Mouse (Mus musculus) kidney, embryonic 16.5 days (tissue): ENCODE results near the gene Plppr5. TPM values are rescaled to one million over a fixed set of nuclear protein-coding genes. Genes with fewer than 3 reads are reported as not detected.

Source experiments
- ATAC-seq: fragments of 200-750 bp; cut with Nextera tagmentation; 2 replicates; pipeline ENCODE4 v1.8.0; 2017; ENCODE audit warnings: moderate TSS enrichment; ENCODE audit not compliant: low FRiP score, low TSS enrichment
- H3K27ac ChIP-seq: fragments of 300-500 bp; sonication (generic); 2 replicates; pipeline ENCODE4 v1.5.1; 2014; ENCODE audit warnings: low read length
- H3K27me3 ChIP-seq: fragments of 300-500 bp; sonication (generic); 2 replicates; pipeline ENCODE4 v1.6.1; 2014; ENCODE audit warnings: low read length, control low read depth, mixed read lengths; ENCODE audit not compliant: insufficient read depth
- H3K36me3 ChIP-seq: fragments of 300-500 bp; sonication (generic); 2 replicates; pipeline ENCODE4 v1.6.1; 2014; ENCODE audit warnings: low read length, control low read depth, mixed read lengths; ENCODE audit not compliant: insufficient read depth
- H3K4me1 ChIP-seq: fragments of 300-500 bp; sonication (generic); 2 replicates; pipeline ENCODE4 v1.6.1; 2014; ENCODE audit warnings: low read length, control low read depth, mixed read lengths; ENCODE audit not compliant: insufficient read depth
- H3K4me2 ChIP-seq: fragments of 300-500 bp; sonication (generic); replicated peaks from 2 replicates; pipeline ENCODE4 v1.6.1; 2014; ENCODE audit warnings: low read depth, low read length
- H3K4me3 ChIP-seq: fragments of 300-500 bp; sonication (generic); 2 replicates; pipeline ENCODE4 v1.5.1; 2014; ENCODE audit warnings: mild to moderate bottlenecking, low read length
- H3K9ac ChIP-seq: fragments of 300-500 bp; sonication (generic); replicated peaks from 2 replicates; pipeline ENCODE4 v1.6.1; 2014; ENCODE audit warnings: low read length
- H3K9me3 ChIP-seq: fragments of 300-500 bp; sonication (generic); 2 replicates; pipeline ENCODE4 v1.6.1; 2016; ENCODE audit warnings: low read length, control low read depth
- WGBS: fragments of 180-500 bp; shearing (Covaris S2); extraction: QIAGEN DNeasy Blood & Tissue Kit; methylation state at CpG from one replicate; pipeline ENCODE4 v1.1.7; 2014; 5-methylcytosine and 5-hydroxymethylcytosine counted together
- polyA plus RNA-seq: library from polyadenylated mRNA; unstranded; fragments of >200 nt; fragmentation: Nextera tagmentation; extraction: Ambion mirVana; gene quantifications from 2 replicates; pipeline ENCODE4 v1.2.1, GENCODE M21; 2015

Gene Plppr5
- polyA plus RNA-seq, 1 experiment from 2014 or later: 0.20 TPM

- ATAC-seq: no peak
Observed at GRCm38 (mm10) chr3:117686036-117686435, 111.4 kb downstream of the Plppr5 start.

GRCm38 (mm10) chr3:117686648-117687047 is 112.0 kb downstream of the Plppr5 start:
- Histone ChIP-seq H3K9ac (no peak overlapping the region), H3K9me3 (no peaks in the 10 kb centered on the region), H3K36me3 (no peaks in the 10 kb centered on the region), H3K4me1 (no peaks in the 10 kb centered on the region), H3K27ac (no peak overlapping the region), H3K4me2 (no peak overlapping the region), H3K4me3 (no peak overlapping the region), H3K27me3 (no peaks in the 10 kb centered on the region)
- WGBS: 83% methylated on average over 7 of the region's 7 CpGs
- ATAC-seq: no peak

More at GRCm38 (mm10) chr3:117686036-117686435, 111.4 kb downstream of the Plppr5 start:
- H3K36me3 ChIP-seq: no peaks in the 10 kb centered on the region
- no peak overlapping the region for H3K27ac ChIP-seq
- no peak overlapping the region for H3K4me2 ChIP-seq
- WGBS: 86% methylated on average over 3 of the region's 3 CpGs
- no peak overlapping the region for H3K4me3 ChIP-seq
- no peaks in the 10 kb centered on the region for H3K27me3 ChIP-seq
- H3K9ac ChIP-seq: no peak overlapping the region
- no peaks in the 10 kb centered on the region for H3K4me1 ChIP-seq
- no peaks in the 10 kb centered on the region for H3K9me3 ChIP-seq

- ATAC-seq: no peak
- Histone ChIP-seq H3K4me1 (no peaks in the 10 kb centered on the region), H3K4me2 (no peak overlapping the region), H3K4me3 (no peak overlapping the region), H3K36me3 (no peaks in the 10 kb centered on the region), H3K9ac (no peak overlapping the region), H3K27me3 (no peaks in the 10 kb centered on the region), H3K9me3 (no peaks in the 10 kb centered on the region), H3K27ac (no peak overlapping the region)
- 50% methylated on average over 1 of the region's 1 CpGs for WGBS
Observed at GRCm38 (mm10) chr3:117694736-117695135, 120.1 kb downstream of the Plppr5 start.

GRCm38 (mm10) chr3:117696350-117696749 is 121.7 kb downstream of the Plppr5 start:
- no peaks in the 10 kb centered on the region for H3K4me1 ChIP-seq
- no peaks in the 10 kb centered on the region for H3K9me3 ChIP-seq
- 88% methylated on average over 5 of the region's 5 CpGs for WGBS
- H3K27ac ChIP-seq: no peak overlapping the region
- H3K27me3 ChIP-seq: no peaks in the 10 kb centered on the region
- no peak overlapping the region for H3K4me2 ChIP-seq
- no peak for ATAC-seq
- H3K4me3 ChIP-seq: no peak overlapping the region
- H3K9ac ChIP-seq: no peak overlapping the region
- no peaks in the 10 kb centered on the region for H3K36me3 ChIP-seq

- H3K27ac ChIP-seq: no peak overlapping the region
- no peaks in the 10 kb centered on the region for H3K9me3 ChIP-seq
- H3K27me3 ChIP-seq: no peaks in the 10 kb centered on the region
- H3K36me3 ChIP-seq: no peaks in the 10 kb centered on the region
- H3K9ac ChIP-seq: no peak overlapping the region
- H3K4me3 ChIP-seq: no peak overlapping the region
- H3K4me1 ChIP-seq: no peaks in the 10 kb centered on the region
- H3K4me2 ChIP-seq: no peak overlapping the region
- ATAC-seq: no peak
Observed at GRCm38 (mm10) chr3:117708788-117709187, 134.2 kb downstream of the Plppr5 start.

- Histone ChIP-seq H3K4me3 (no peak overlapping the region), H3K27me3 (no peaks in the 10 kb centered on the region), H3K4me2 (no peak overlapping the region), H3K27ac (no peak overlapping the region), H3K4me1 (no peaks in the 10 kb centered on the region), H3K9ac (no peak overlapping the region), H3K9me3 (no peaks in the 10 kb centered on the region), H3K36me3 (no peaks in the 10 kb centered on the region)
- 81% methylated on average over 3 of the region's 3 CpGs for WGBS
- ATAC-seq: no peak
Observed at GRCm38 (mm10) chr3:117716534-117717280, 142.1 kb downstream of the Plppr5 start.

- H3K36me3 ChIP-seq: no peaks in the 10 kb centered on the region
- ATAC-seq: no peak
- no peak overlapping the region for H3K4me2 ChIP-seq
Observed at GRCm38 (mm10) chr3:117723390-117723789, 148.8 kb downstream of the Plppr5 start.

GRCm38 (mm10) chr3:117724521-117724920 is 149.9 kb downstream of the Plppr5 start:
- Histone ChIP-seq H3K9me3 (no peaks in the 10 kb centered on the region), H3K36me3 (no peaks in the 10 kb centered on the region), H3K27ac (no peak overlapping the region), H3K9ac (no peak overlapping the region), H3K4me3 (no peak overlapping the region), H3K27me3 (no peaks in the 10 kb centered on the region), H3K4me2 (no peak overlapping the region), H3K4me1 (no peaks in the 10 kb centered on the region)
- ATAC-seq: no peak
- 70% methylated on average over 5 of the region's 5 CpGs for WGBS

More at GRCm38 (mm10) chr3:117723390-117723789, 148.8 kb downstream of the Plppr5 start:
- no peaks in the 10 kb centered on the region for H3K4me1 ChIP-seq
- no peaks in the 10 kb centered on the region for H3K9me3 ChIP-seq
- no peaks in the 10 kb centered on the region for H3K27me3 ChIP-seq
- H3K4me3 ChIP-seq: no peak overlapping the region
- no peak overlapping the region for H3K9ac ChIP-seq
- H3K27ac ChIP-seq: no peak overlapping the region

- H3K4me2 ChIP-seq: no peak overlapping the region
- no peaks in the 10 kb centered on the region for H3K36me3 ChIP-seq
- ATAC-seq: no peak
- no peak overlapping the region for H3K4me3 ChIP-seq
- H3K27ac ChIP-seq: no peak overlapping the region
- no peaks in the 10 kb centered on the region for H3K9me3 ChIP-seq
- WGBS: 70% methylated on average over 1 of the region's 1 CpGs
- no peak overlapping the region for H3K9ac ChIP-seq
- no peaks in the 10 kb centered on the region for H3K4me1 ChIP-seq
- H3K27me3 ChIP-seq: no peaks in the 10 kb centered on the region
Observed at GRCm38 (mm10) chr3:117725501-117725900, 150.9 kb downstream of the Plppr5 start.

GRCm38 (mm10) chr3:117728136-117728535 is 153.5 kb downstream of the Plppr5 start:
- H3K27me3 ChIP-seq: no peaks in the 10 kb centered on the region
- WGBS: 41% methylated on average over 1 of the region's 1 CpGs
- no peak for ATAC-seq

More at GRCm38 (mm10) chr3:117728136-117728535, 153.5 kb downstream of the Plppr5 start:
- H3K4me3 ChIP-seq: no peak overlapping the region
- no peaks in the 10 kb centered on the region for H3K9me3 ChIP-seq
- no peaks in the 10 kb centered on the region for H3K36me3 ChIP-seq
- no peak overlapping the region for H3K9ac ChIP-seq
- no peaks in the 10 kb centered on the region for H3K4me1 ChIP-seq
- H3K4me2 ChIP-seq: no peak overlapping the region
- no peak overlapping the region for H3K27ac ChIP-seq
